24 mouse cellular contexts compared by ENCODE assay signal in genomic region chr6:5334021-5334420, GRCm38 (mm10). TPM values are rescaled to one million over a fixed set of nuclear protein-coding genes. Genes with fewer than 3 reads are reported as not detected.
A peak's percentile ranks its signal among the peaks of the same experiment; 100 is the strongest.
DNase-seq lines count a peak whose midpoint lies in the region; ATAC-seq and TF ChIP-seq lines count a peak whose summit lies in the region.
"Had no signal": no experiment of that assay in that cellular context is flagged by ENCODE, and none has a peak within 500 bp of the region (broad histone marks: within the 10 kb centered on the region; RNA-seq: fewer than 3 reads in every experiment).

No protein-coding gene starts in this region.

- ATAC-seq in embryonic facial prominence, embryonic 14.5 days (ENCODE audit: low read depth) = no peak
- ATAC-seq in heart, embryonic 13.5 days (ENCODE audit: extremely low read depth, insufficient number of reproducible peaks, low FRiP score, low TSS enrichment) = no peak
- ATAC-seq in heart, postnatal 0 days (ENCODE audit: insufficient read depth, low read depth) = no peak
- ATAC-seq: CD4-positive, CD25-positive, alpha-beta regulatory T cell, adult 4 months; forebrain, embryonic 16.5 days; intestine, embryonic 15.5 days had no signal

- in situ Hi-C loops in ES-E14 (cut with MboI; ENCODE audit: low sequenced_read_pairs in 2 of 2, unreplicated experiment in 2 of 2) = no loop called here

- no peak overlapping the region for H3K4me3 ChIP-seq in embryonic facial prominence, embryonic 14.5 days (ENCODE audit: low read depth, low read length)
- H3K4me3 ChIP-seq in embryonic facial prominence, embryonic 10.5 days = no peak overlapping the region
- H3K4me3 ChIP-seq in heart, embryonic 13.5 days = peak overlapping the region; percentile 24; the same call in 1 of the 2 replicates
- no peak overlapping the region for H3K4me3 ChIP-seq in heart, postnatal 0 days (ENCODE audit: low read depth, low read length)
- H3K4me3 ChIP-seq in ES-E14 (ENCODE audit: insufficient read depth in 1 of 2, low read depth in 1 of 2, low read length in 2 of 2, poor library complexity in 1 of 2, severe bottlenecking in 1 of 2) = peak overlapping the region; percentile 49 to 58; a peak in 3 of 4 replicates
- H3K4me3 ChIP-seq: embryonic facial prominence, embryonic 12.5 days; forebrain, embryonic 12.5 days; heart, adult 2 months; hindbrain, embryonic 13.5 days; intestine, embryonic 15.5 days had no signal

- no peak for TF ChIP-seq EP300 in heart, postnatal 0 days (IDR thresholded peaks at IDR 0.05; ENCODE audit: low read depth)

- H3K4me2 ChIP-seq in embryonic facial prominence, embryonic 14.5 days (ENCODE audit: low read depth, low read length) = 0 out of 2 replicates have a peak overlapping the region, but pooled peaks have one; percentile 15
- peak overlapping the region; percentile 59 for H3K4me2 ChIP-seq in heart, embryonic 13.5 days
- H3K4me2 ChIP-seq in heart, postnatal 0 days (ENCODE audit: low read depth, low read length) = peak overlapping the region; percentile 26; the same call in 1 of the 2 replicates
- H3K4me2 ChIP-seq: forebrain, embryonic 12.5 days; hindbrain, embryonic 13.5 days; intestine, embryonic 15.5 days had no signal

- no peaks in the 10 kb centered on the region for H3K9me3 ChIP-seq in embryonic facial prominence, embryonic 14.5 days (ENCODE audit: control insufficient read depth, low read length)
- H3K9me3 ChIP-seq in embryonic facial prominence, embryonic 10.5 days = 0 out of 2 replicates have a peak, but pooled peaks cover 4% of the 10 kb centered on the region
- H3K9me3 ChIP-seq in heart, embryonic 13.5 days = no peaks in the 10 kb centered on the region
- no peaks in the 10 kb centered on the region for H3K9me3 ChIP-seq in heart, postnatal 0 days (replicated peaks; ENCODE audit: control insufficient read depth, low read length)
- no peaks in the 10 kb centered on the region for H3K9me3 ChIP-seq in ES-E14 (ENCODE audit: control insufficient read depth, insufficient read depth, low read depth, low read length)
- H3K9me3 ChIP-seq: forebrain, embryonic 12.5 days; hindbrain, embryonic 13.5 days; intestine, embryonic 15.5 days had no signal

- H3K27me3 ChIP-seq in embryonic facial prominence, embryonic 14.5 days (replicated peaks; ENCODE audit: control insufficient read depth, insufficient read depth, low read length) = no peaks in the 10 kb centered on the region
- H3K27me3 ChIP-seq in embryonic facial prominence, embryonic 10.5 days (replicated peaks; ENCODE audit: low read depth, poor library complexity, severe bottlenecking) = no peaks in the 10 kb centered on the region
- H3K27me3 ChIP-seq in heart, embryonic 13.5 days (replicated peaks) = no peaks in the 10 kb centered on the region
- no peaks in the 10 kb centered on the region for H3K27me3 ChIP-seq in heart, postnatal 0 days (ENCODE audit: control insufficient read depth, insufficient read depth, low read length)
- H3K27me3 ChIP-seq: embryonic facial prominence, embryonic 12.5 days; forebrain, embryonic 12.5 days; hindbrain, embryonic 13.5 days; intestine, embryonic 15.5 days had no signal

- intact Hi-C loops in heart, postnatal 36 days (cut with DNase I) = no loop called here
- intact Hi-C loops in left cerebral cortex, postnatal 14 days (cut with DNase I) = no loop called here

- H3K27ac ChIP-seq in embryonic facial prominence, embryonic 14.5 days (replicated peaks; ENCODE audit: low read depth, low read length) = no peak overlapping the region
- H3K27ac ChIP-seq in embryonic facial prominence, embryonic 10.5 days (replicated peaks) = no peak overlapping the region
- H3K27ac ChIP-seq in heart, embryonic 13.5 days (replicated peaks) = no peak overlapping the region
- H3K27ac ChIP-seq in heart, postnatal 0 days (ENCODE audit: low read depth) = no peak overlapping the region
- H3K27ac ChIP-seq in ES-E14 (ENCODE audit: insufficient read depth, low read depth, low read length, poor library complexity, severe bottlenecking) = peak overlapping the region; percentile 6; the same call in 1 of the 2 replicates
- H3K27ac ChIP-seq: embryonic facial prominence, embryonic 12.5 days; forebrain, embryonic 12.5 days; heart, adult 2 months; hindbrain, embryonic 13.5 days; intestine, embryonic 15.5 days had no signal

- no peak for TF ChIP-seq CTCF in heart, postnatal 0 days (IDR thresholded peaks at IDR 0.05; ENCODE audit: low read depth)

- H3K9ac ChIP-seq in embryonic facial prominence, embryonic 14.5 days (ENCODE audit: low read depth, low read length) = no peak overlapping the region
- H3K9ac ChIP-seq in heart, embryonic 13.5 days = no peak overlapping the region
- no peak overlapping the region for H3K9ac ChIP-seq in heart, postnatal 0 days (replicated peaks; ENCODE audit: low read depth, low read length)
- no peak overlapping the region for H3K9ac ChIP-seq in ES-E14 (ENCODE audit: insufficient read depth, low read depth, low read length, poor library complexity, severe bottlenecking)
- H3K9ac ChIP-seq: embryonic facial prominence, embryonic 12.5 days; forebrain, embryonic 12.5 days; hindbrain, embryonic 13.5 days; intestine, embryonic 15.5 days had no signal

- no peaks in the 10 kb centered on the region for H3K4me1 ChIP-seq in embryonic facial prominence, embryonic 14.5 days (ENCODE audit: control insufficient read depth, insufficient read depth, low read length)
- no peaks in the 10 kb centered on the region for H3K4me1 ChIP-seq in embryonic facial prominence, embryonic 10.5 days
- 0 out of 2 replicates have a peak, but pooled peaks cover 4% of the 10 kb centered on the region for H3K4me1 ChIP-seq in heart, embryonic 13.5 days
- H3K4me1 ChIP-seq in heart, postnatal 0 days (ENCODE audit: control insufficient read depth, insufficient read depth) = no peaks in the 10 kb centered on the region
- peaks cover 0 to 4% of the 10 kb centered on the region in 2 experiments; a peak in 2 of 4 replicates for H3K4me1 ChIP-seq in ES-E14 (ENCODE audit: control insufficient read depth in 2 of 2, insufficient read depth in 2 of 2, low read length in 2 of 2, poor library complexity in 1 of 2)
- H3K4me1 ChIP-seq: embryonic facial prominence, embryonic 12.5 days; forebrain, embryonic 12.5 days; hindbrain, embryonic 13.5 days; intestine, embryonic 15.5 days had no signal

- WGBS in embryonic facial prominence, embryonic 14.5 days = 54% methylated on average over 5 of the region's 5 CpGs
- 52% methylated on average over 5 of the region's 5 CpGs for WGBS in embryonic facial prominence, embryonic 10.5 days
- whole genome bisulfite sequencing in heart, embryonic 13.5 days = 60% methylated on average over 5 of the region's 5 CpGs
- 61% methylated on average over 5 of the region's 5 CpGs for WGBS in heart, postnatal 0 days

- no peaks in the 10 kb centered on the region for H3K36me3 ChIP-seq in embryonic facial prominence, embryonic 14.5 days (ENCODE audit: control insufficient read depth, insufficient read depth, low read length)
- no peaks in the 10 kb centered on the region for H3K36me3 ChIP-seq in embryonic facial prominence, embryonic 10.5 days (replicated peaks)
- H3K36me3 ChIP-seq in heart, embryonic 13.5 days = no peaks in the 10 kb centered on the region
- no peaks in the 10 kb centered on the region for H3K36me3 ChIP-seq in heart, postnatal 0 days (replicated peaks; ENCODE audit: control insufficient read depth, insufficient read depth, low read length)
- H3K36me3 ChIP-seq in ES-E14 (ENCODE audit: control insufficient read depth, insufficient read depth, low read length, poor library complexity, severe bottlenecking) = no peaks in the 10 kb centered on the region
- H3K36me3 ChIP-seq: embryonic facial prominence, embryonic 12.5 days; forebrain, embryonic 12.5 days; hindbrain, embryonic 13.5 days; intestine, embryonic 15.5 days had no signal

- no peak for DNase-seq in embryonic facial prominence, embryonic 14.5 days (ENCODE audit: low spot score)
- no peak for DNase-seq in embryonic facial prominence, embryonic 10.5 days (ENCODE audit: low spot score)
- no peak for DNase-seq in heart, postnatal 36 days
- DNase-seq in heart, postnatal 0 days (ENCODE audit: low spot score) = no peak
- DNase-seq in heart, adult 9 months (ENCODE audit: low spot score in 2 of 2) = no peak
- DNase-seq in ES-E14 (ENCODE audit: low read depth, low spot score) = peak; percentile 53
- no peak for DNase-seq in left cerebral cortex, postnatal 14 days (ENCODE audit: low spot score in 2 of 2)
- DNase-seq: adrenal gland, postnatal 10 days; B cell, adult 2 months; cerebellum, adult 11 months; cerebellum, adult 8-10 months; cerebellum, postnatal 14 days; embryo, embryonic 11 days; gastrocnemius, postnatal 10 days; heart, adult 2 months; kidney, adult 18-20 months had no signal

TF ChIP-seq in ES-E14, 5 proteins besides CTCF, POLR2A, EP300 and RAD21:
- TF ChIP-seq HCFC1 (IDR thresholded peaks at IDR 0.05; ENCODE audit: borderline replicate concordance, insufficient read depth, low read length) (no peak), CHD2 (IDR thresholded peaks at IDR 0.05; ENCODE audit: low read depth, low read length) (no peak), MAFK (IDR thresholded peaks at IDR 0.05; ENCODE audit: insufficient read depth, low read depth, low read length) (no peak), ZC3H11A (IDR thresholded peaks at IDR 0.05; ENCODE audit: borderline replicate concordance, low read depth, low read length) (no peak), ZNF384 (IDR thresholded peaks at IDR 0.05; ENCODE audit: low read depth, low read length) (no peak)

RNA-seq across cellular contexts. Expression of gene Pon2, which starts 35.8 kb away (rescaled TPM):
- 26.0 and 29.7 TPM in 2 replicates for polyA plus RNA-seq in embryonic facial prominence, embryonic 14.5 days (2014; fragmentation: Nextera tagmentation; extraction: Ambion mirVana)
- 22.9 and 25.9 TPM in 2 replicates for polyA plus RNA-seq in embryonic facial prominence, embryonic 10.5 days (2016; fragmentation: Nextera tagmentation; extraction: Ambion mirVana)
- 37.2 and 41.4 TPM in 2 replicates for polyA plus RNA-seq in heart, embryonic 13.5 days (2015; fragmentation: Nextera tagmentation; extraction: Ambion mirVana)
- 10 to 100 TPM; 17.8 to 19.8 TPM for total RNA-seq in heart, postnatal 36 days (2021)
- 29.1 and 29.7 TPM in 2 replicates for total RNA-seq in heart, postnatal 0 days (2014; rRNA removed; ENCODE audit: low replicate concordance)
- 51.4 and 56.8 TPM in 2 replicates for polyA plus RNA-seq in heart, postnatal 0 days (2015; fragmentation: Nextera tagmentation; extraction: Ambion mirVana)
- total RNA-seq in ES-E14 (2012; rRNA removed) = 11.1 and 12.7 TPM in 2 replicates
- 10 to 100 TPM; 26.7 to 29.3 TPM for total RNA-seq in left cerebral cortex, postnatal 14 days (2021)

RNA-seq across cellular contexts. Expression of gene Asb4, which starts 49.2 kb away (rescaled TPM):
- 31.4 and 42.3 TPM in 2 replicates for polyA plus RNA-seq in embryonic facial prominence, embryonic 14.5 days (2014; fragmentation: Nextera tagmentation; extraction: Ambion mirVana)
- 69.0 and 70.1 TPM in 2 replicates for polyA plus RNA-seq in embryonic facial prominence, embryonic 10.5 days (2016; fragmentation: Nextera tagmentation; extraction: Ambion mirVana)
- polyA plus RNA-seq in heart, embryonic 13.5 days (2015; fragmentation: Nextera tagmentation; extraction: Ambion mirVana) = 31.4 and 34.1 TPM in 2 replicates
- 10 to 100 TPM in 1 of 2 experiments, 1 to 10 TPM in 1; 7.1 to 10.1 TPM for total RNA-seq in heart, postnatal 36 days (2021)
- 6.5 and 9.0 TPM in 2 replicates for total RNA-seq in heart, postnatal 0 days (2014; rRNA removed; ENCODE audit: low replicate concordance)
- 10.6 and 12.9 TPM in 2 replicates for polyA plus RNA-seq in heart, postnatal 0 days (2015; fragmentation: Nextera tagmentation; extraction: Ambion mirVana)
- total RNA-seq in ES-E14 (2012; rRNA removed) = 0.21 and 0.22 TPM in 2 replicates
- under 1 TPM; 0.66 to 0.79 TPM for total RNA-seq in left cerebral cortex, postnatal 14 days (2021)
- total RNA-seq: common myeloid progenitor, adult 5-6 weeks had no signal

Comparison
In these comparisons a context has a peak if more than half of its experiments do, and no peak if none do; other contexts are left out.
1. H3K4me3 ChIP-seq: peak in heart, embryonic 13.5 days (single experiment) and ES-E14 (2 of 2); none in embryonic facial prominence, embryonic 14.5 days (single experiment), embryonic facial prominence, embryonic 10.5 days (single experiment) and heart, postnatal 0 days (single experiment).
2. Peak in every context shown above with its lines, with median percentiles within 50 percentile points of each other: H3K4me2 ChIP-seq.